Mouse (Mus musculus) G1E (cell line): ENCODE data around the gene Tbx22.

Experiments
- CTCF ChIP-seq: IDR thresholded peaks from 2 replicates; pipeline ENCODE4 v1.5.1; 2012; ENCODE audit warnings: low read depth, low read length, inconsistent platforms, mixed read lengths
- GATA1 ChIP-seq: IDR thresholded peaks from 2 replicates; pipeline ENCODE4 v1.6.1; 2012; ENCODE audit warnings: borderline replicate concordance, low read length, inconsistent platforms, mixed read lengths
- TAL1 ChIP-seq: conservative IDR thresholded peaks from 2 replicates; pipeline ENCODE4 v1.6.1; 2012; ENCODE audit warnings: low read depth, low read length, inconsistent platforms, mixed read lengths

DNA sequence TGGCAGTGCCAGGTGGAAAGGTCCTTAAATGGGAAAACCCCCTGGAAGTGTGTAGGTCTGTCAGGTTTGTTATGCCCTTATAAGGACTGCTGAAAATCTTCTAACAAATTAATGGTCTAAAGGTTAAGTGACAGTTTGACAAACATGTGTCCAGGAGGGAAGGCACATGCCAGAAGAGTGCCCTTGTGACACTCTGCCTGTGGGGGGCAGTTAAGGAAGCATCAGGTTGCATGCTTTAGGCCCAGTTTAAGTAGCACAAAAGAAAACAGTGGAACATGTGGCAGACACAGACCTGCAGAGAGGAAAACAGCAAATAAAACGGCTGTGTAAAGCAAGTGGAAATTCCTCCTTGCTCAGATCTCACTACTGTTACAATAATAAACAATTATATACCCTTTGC lies 55.8 kb downstream of the Tbx22 start:
- TF ChIP-seq CTCF (no peak), GATA1 (no peak), TAL1 (no peak)
